Mouse (Mus musculus) kidney, embryonic 15.5 days (tissue): Measurements from ENCODE around the gene Ccn1. TPM values are rescaled to one million over a fixed set of nuclear protein-coding genes. Genes with fewer than 3 reads are reported as not detected.

Experiments
- ATAC-seq: fragments of 200-750 bp; cut with Nextera tagmentation; replicated peaks from 2 replicates; pipeline ENCODE4 v1.8.0; 2017; ENCODE audit warnings: moderate TSS enrichment; ENCODE audit not compliant: low FRiP score
- H3K27ac ChIP-seq: fragments of 300-500 bp; sonication (generic); 2 replicates; pipeline ENCODE4 v1.5.1; 2015; ENCODE audit warnings: mild to moderate bottlenecking, inconsistent platforms
- H3K27me3 ChIP-seq: fragments of 300-500 bp; sonication (generic); 2 replicates; pipeline ENCODE4 v1.6.1; 2015; ENCODE audit warnings: inconsistent platforms
- H3K36me3 ChIP-seq: fragments of 300-500 bp; sonication (generic); 2 replicates; pipeline ENCODE4 v1.6.1; 2015; ENCODE audit warnings: inconsistent platforms
- H3K4me1 ChIP-seq: fragments of 300-500 bp; sonication (generic); 2 replicates; pipeline ENCODE4 v1.6.1; 2015; ENCODE audit warnings: inconsistent platforms
- H3K4me2 ChIP-seq: fragments of 300-500 bp; sonication (generic); 2 replicates; pipeline ENCODE4 v1.6.1; 2015; ENCODE audit warnings: moderate library complexity, mild to moderate bottlenecking, inconsistent platforms
- H3K4me3 ChIP-seq: fragments of 300-500 bp; sonication (generic); replicated peaks from 2 replicates; pipeline ENCODE4 v1.5.1; 2015; ENCODE audit warnings: mild to moderate bottlenecking, inconsistent platforms
- H3K9ac ChIP-seq: fragments of 300-500 bp; sonication (generic); 2 replicates; pipeline ENCODE4 v1.6.1; 2015; ENCODE audit warnings: mild to moderate bottlenecking, inconsistent platforms
- H3K9me3 ChIP-seq: fragments of 300-500 bp; sonication (generic); replicated peaks from 2 replicates; pipeline ENCODE4 v1.6.1; 2016; ENCODE audit warnings: inconsistent platforms
- WGBS: fragments of 180-500 bp; shearing (Covaris S2); methylation state at CpG from one replicate; pipeline ENCODE4 v1.1.7; 2015; ENCODE audit warnings: mixed read lengths; 5-methylcytosine and 5-hydroxymethylcytosine counted together
- polyA plus RNA-seq: library from polyadenylated mRNA; unstranded; fragments of >200 nt; fragmentation: Nextera tagmentation; extraction: Ambion mirVana; gene quantifications from 2 replicates; pipeline ENCODE4 v1.2.1, GENCODE M21; 2015

Ccn1 gene
- polyA plus RNA-seq, 1 experiment from 2014 or later = 67.7 TPM

DNA sequence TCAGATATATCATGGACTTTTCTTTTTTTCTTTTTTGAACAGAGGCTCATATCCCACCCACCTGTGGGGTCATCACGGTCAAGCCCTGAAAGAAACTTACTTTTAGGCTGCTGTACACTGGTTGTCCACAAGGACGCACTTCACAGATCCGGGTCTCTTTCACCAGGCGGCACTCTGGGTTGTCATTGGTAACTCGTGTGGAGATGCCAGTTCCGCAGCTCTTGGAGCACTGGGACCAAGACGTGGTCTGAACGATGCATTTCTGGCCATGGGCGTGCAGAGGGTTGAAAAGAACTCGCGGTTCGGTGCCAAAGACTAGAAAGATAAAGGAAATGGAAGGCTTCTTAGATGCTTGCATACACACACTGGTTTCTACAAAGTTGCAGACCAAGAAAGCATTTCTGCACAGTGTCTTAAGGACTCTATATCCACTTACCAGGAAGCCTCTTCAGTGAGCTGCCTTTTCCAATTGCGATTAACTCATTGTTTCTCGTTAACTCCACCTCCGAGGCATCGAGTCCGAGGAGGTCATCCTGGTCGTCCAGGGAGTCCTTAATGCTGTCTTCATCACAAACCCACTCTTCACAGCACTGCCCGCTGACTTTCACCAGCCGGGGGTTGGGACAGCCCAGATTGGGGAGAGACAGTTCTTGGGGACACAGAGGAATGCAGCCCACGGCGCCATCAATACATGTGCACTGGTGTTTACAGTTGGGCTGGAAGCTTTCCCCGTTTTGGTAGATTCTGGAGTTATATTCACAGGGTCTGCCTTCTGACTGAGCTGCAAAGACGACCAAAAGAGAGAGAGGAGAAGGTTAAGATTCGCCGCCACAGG is 1.5 kb downstream of the Ccn1 start:
- WGBS = 20% methylated on average over 26 of the region's 26 CpGs
- Histone ChIP-seq H3K9ac (peak overlapping the region; percentile 61), H3K9me3 (no peaks in the 10 kb centered on the region), H3K4me2 (peak overlapping the region; percentile 94), H3K4me1 (peaks cover 59% of the 10 kb centered on the region), H3K36me3 (peaks cover 15% of the 10 kb centered on the region), H3K27ac (peak overlapping the region; percentile 93), H3K4me3 (peak overlapping the region; percentile 55), H3K27me3 (no peaks in the 10 kb centered on the region)
- ATAC-seq = no peak

DNA sequence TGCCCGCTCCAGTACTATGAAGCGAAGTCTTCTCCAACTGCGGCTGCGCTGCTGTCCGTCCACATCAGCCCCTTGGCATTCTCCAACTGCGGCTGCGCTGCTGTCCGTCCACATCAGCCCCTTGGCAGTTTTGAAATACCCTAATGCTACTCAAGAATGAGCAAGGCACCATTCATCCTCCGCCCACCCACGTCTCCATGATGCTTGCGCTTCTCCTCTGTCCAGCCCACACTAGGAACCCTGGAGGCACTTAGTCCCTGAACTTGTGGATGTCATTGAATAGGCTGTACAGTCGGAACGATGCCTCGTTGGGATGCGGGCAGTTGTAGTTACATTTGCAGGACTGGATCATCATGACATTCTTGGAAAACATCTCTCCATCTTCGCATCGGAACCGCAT is 2.4 kb downstream of the Ccn1 start:
- Histone ChIP-seq H3K36me3 (peaks cover 15% of the 10 kb centered on the region), H3K4me2 (peak overlapping the region; percentile 94), H3K9ac (no peak overlapping the region), H3K27ac (no peak overlapping the region), H3K27me3 (no peaks in the 10 kb centered on the region), H3K9me3 (no peaks in the 10 kb centered on the region), H3K4me3 (peak overlapping the region; percentile 55; the same call in 1 of the 2 replicates), H3K4me1 (peaks cover 59% of the 10 kb centered on the region)
- no peak for ATAC-seq
- WGBS = 92% methylated on average over 18 of the region's 18 CpGs

- no peak for ATAC-seq
These were observed 3.1 kb downstream of the Ccn1 start for GRCm38 (mm10) chr3:145646666-145647065.

GRCm38 (mm10) chr3:145646009-145646408 is 3.8 kb downstream of the Ccn1 start:
- WGBS = 64% methylated on average over 3 of the region's 3 CpGs
- H3K4me3 ChIP-seq = no peak overlapping the region

More at GRCm38 (mm10) chr3:145646666-145647065, 3.1 kb downstream of the Ccn1 start:
- H3K9me3 ChIP-seq = no peaks in the 10 kb centered on the region
- no peak overlapping the region for H3K4me3 ChIP-seq
- 90% methylated on average over 2 of the region's 2 CpGs for whole genome bisulfite sequencing
- H3K9ac ChIP-seq = no peak overlapping the region
- H3K27ac ChIP-seq = no peak overlapping the region
- no peaks in the 10 kb centered on the region for H3K27me3 ChIP-seq
- peaks cover 15% of the 10 kb centered on the region for H3K36me3 ChIP-seq
- no peak overlapping the region for H3K4me2 ChIP-seq
- H3K4me1 ChIP-seq = peaks cover 59% of the 10 kb centered on the region

DNA sequence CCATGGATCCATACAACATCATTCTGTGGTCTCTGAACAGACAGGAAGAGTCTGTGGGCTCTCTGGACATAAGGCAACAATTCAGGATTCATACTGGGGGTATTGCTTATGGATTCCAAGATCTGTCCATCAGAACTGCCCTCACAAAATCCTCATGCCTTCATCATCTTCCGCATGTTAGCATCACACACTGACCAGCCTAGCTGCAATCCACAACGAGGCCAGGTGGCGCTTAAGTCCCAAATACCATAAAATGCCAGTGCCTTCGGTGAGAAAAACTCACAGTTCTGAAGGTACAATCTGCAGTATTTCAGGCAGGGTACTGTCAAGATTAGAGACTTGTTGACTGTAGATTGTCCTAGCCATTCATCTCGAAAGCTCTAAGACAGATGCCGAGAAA is 4.3 kb downstream of the Ccn1 start:
- ATAC-seq = no peak
- Histone ChIP-seq H3K4me3 (no peak overlapping the region), H3K4me1 (peaks cover 56% of the 10 kb centered on the region), H3K36me3 (peaks cover 15% of the 10 kb centered on the region), H3K27ac (no peak overlapping the region), H3K4me2 (no peak overlapping the region), H3K9me3 (no peaks in the 10 kb centered on the region), H3K27me3 (no peaks in the 10 kb centered on the region), H3K9ac (no peak overlapping the region)
- 80% methylated on average over 6 of the region's 6 CpGs for WGBS

More at GRCm38 (mm10) chr3:145646009-145646408, 3.8 kb downstream of the Ccn1 start:
- Histone ChIP-seq H3K36me3 (peaks cover 15% of the 10 kb centered on the region), H3K9ac (no peak overlapping the region), H3K4me1 (peaks cover 57% of the 10 kb centered on the region), H3K4me2 (no peak overlapping the region), H3K27me3 (no peaks in the 10 kb centered on the region), H3K9me3 (no peaks in the 10 kb centered on the region), H3K27ac (no peak overlapping the region)
- ATAC-seq = no peak

- no peak for ATAC-seq
- 41% methylated on average over 11 of the region's 11 CpGs for WGBS
- Histone ChIP-seq H3K36me3 (peaks cover 12% of the 10 kb centered on the region), H3K27ac (no peak overlapping the region), H3K4me3 (no peak overlapping the region), H3K27me3 (0 out of 2 replicates have a peak, but pooled peaks cover 3% of the 10 kb centered on the region), H3K4me2 (no peak overlapping the region), H3K9ac (no peak overlapping the region), H3K9me3 (no peaks in the 10 kb centered on the region), H3K4me1 (peaks cover 47% of the 10 kb centered on the region)
These were observed 6.9 kb downstream of the Ccn1 start for GRCm38 (mm10) chr3:145642861-145643260.

GRCm38 (mm10) chr3:145641878-145642277 is 7.9 kb downstream of the Ccn1 start:
- H3K27ac ChIP-seq = no peak overlapping the region
- no peak overlapping the region for H3K4me2 ChIP-seq
- H3K27me3 ChIP-seq = 0 out of 2 replicates have a peak, but pooled peaks cover 4% of the 10 kb centered on the region
- no peak for ATAC-seq
- peaks cover 39% of the 10 kb centered on the region for H3K4me1 ChIP-seq
- 47% methylated on average over 3 of the region's 3 CpGs for WGBS
- H3K36me3 ChIP-seq = 0 out of 2 replicates have a peak, but pooled peaks cover 3% of the 10 kb centered on the region
- H3K4me3 ChIP-seq = no peak overlapping the region
- H3K9ac ChIP-seq = no peak overlapping the region
- H3K9me3 ChIP-seq = no peaks in the 10 kb centered on the region

DNA sequence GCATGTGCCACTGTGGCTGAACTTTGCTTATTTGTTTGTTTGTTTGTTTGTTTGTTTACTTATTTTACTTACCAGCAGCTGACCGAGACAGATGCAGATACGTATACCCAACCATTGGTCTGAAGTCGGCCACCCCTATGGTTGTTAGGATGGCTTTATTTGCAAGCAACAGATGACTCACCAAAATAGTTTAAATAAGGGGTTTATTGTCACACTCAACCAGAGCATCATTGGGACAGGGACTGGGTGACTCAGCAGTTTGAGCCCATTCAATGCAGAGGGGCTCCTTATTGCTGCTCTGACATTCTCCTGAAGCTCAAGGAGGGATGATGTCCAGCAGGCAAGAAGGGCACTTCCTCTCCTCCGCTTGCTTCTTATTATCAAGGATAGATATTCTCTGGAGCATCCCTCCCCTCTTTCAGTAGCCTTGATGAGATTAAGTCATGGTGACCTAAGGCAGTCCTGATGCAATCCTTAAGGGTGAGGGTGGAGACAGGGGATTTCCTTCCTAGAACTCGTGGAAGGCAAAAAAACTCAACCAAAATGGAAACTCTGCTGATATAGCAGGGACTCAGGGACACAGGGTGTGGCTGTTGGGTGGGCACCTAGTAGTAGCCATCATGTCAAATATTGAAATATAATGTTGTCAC is 8.6 kb downstream of the Ccn1 start:
- H3K27me3 ChIP-seq = 0 out of 2 replicates have a peak, but pooled peaks cover 4% of the 10 kb centered on the region
- H3K36me3 ChIP-seq = no peaks in the 10 kb centered on the region
- WGBS = 86% methylated on average over 5 of the region's 5 CpGs
- H3K9me3 ChIP-seq = no peaks in the 10 kb centered on the region
- H3K27ac ChIP-seq = no peak overlapping the region
- H3K4me1 ChIP-seq = peaks cover 34% of the 10 kb centered on the region
- H3K9ac ChIP-seq = no peak overlapping the region
- no peak overlapping the region for H3K4me3 ChIP-seq
- no peak for ATAC-seq
- no peak overlapping the region for H3K4me2 ChIP-seq

DNA sequence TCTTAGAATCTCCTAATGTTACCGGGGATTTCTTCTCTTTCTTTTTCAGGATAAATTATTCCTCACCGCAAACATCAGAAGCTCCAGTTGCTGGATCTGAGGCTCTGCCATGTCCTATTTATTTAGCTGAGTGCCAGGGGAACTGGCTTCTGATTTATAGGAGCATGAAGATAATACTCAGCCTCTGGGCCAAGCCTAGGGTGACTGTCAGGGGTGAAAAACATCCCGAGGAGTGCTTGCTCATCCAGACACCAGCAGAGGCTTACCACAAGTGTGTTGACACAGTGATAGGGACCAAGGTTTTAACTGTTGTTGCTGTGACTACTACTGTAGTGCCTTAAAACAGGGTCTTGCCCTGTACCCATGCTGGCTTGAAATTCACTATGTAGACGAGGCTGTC is 9.2 kb downstream of the Ccn1 start:
- no peaks in the 10 kb centered on the region for H3K9me3 ChIP-seq
- H3K4me1 ChIP-seq = peaks cover 33% of the 10 kb centered on the region
- no peak overlapping the region for H3K27ac ChIP-seq
- no peaks in the 10 kb centered on the region for H3K36me3 ChIP-seq
- no peak overlapping the region for H3K4me3 ChIP-seq
- H3K4me2 ChIP-seq = no peak overlapping the region
- no peak for ATAC-seq
- WGBS = 40% methylated on average over 4 of the region's 4 CpGs
- H3K9ac ChIP-seq = no peak overlapping the region
- 0 out of 2 replicates have a peak, but pooled peaks cover 4% of the 10 kb centered on the region for H3K27me3 ChIP-seq

GRCm38 (mm10) chr3:145640170-145640569 is 9.6 kb downstream of the Ccn1 start:
- ATAC-seq = no peak
- Histone ChIP-seq H3K27me3 (0 out of 2 replicates have a peak, but pooled peaks cover 4% of the 10 kb centered on the region), H3K9ac (no peak overlapping the region), H3K4me1 (peaks cover 33% of the 10 kb centered on the region), H3K27ac (no peak overlapping the region), H3K4me2 (no peak overlapping the region), H3K4me3 (no peak overlapping the region), H3K9me3 (no peaks in the 10 kb centered on the region), H3K36me3 (no peaks in the 10 kb centered on the region)
- WGBS = 86% methylated on average over 4 of the region's 4 CpGs

GRCm38 (mm10) chr3:145634002-145634710 is 15.6 kb downstream of the Ccn1 start:
- H3K4me2 ChIP-seq = no peak overlapping the region

More at GRCm38 (mm10) chr3:145634002-145634710, 15.6 kb downstream of the Ccn1 start:
- Histone ChIP-seq H3K27me3 (0 out of 2 replicates have a peak, but pooled peaks cover 4% of the 10 kb centered on the region), H3K4me1 (peaks cover 35% of the 10 kb centered on the region), H3K27ac (peak overlapping the region; percentile 75), H3K4me3 (no peak overlapping the region), H3K9me3 (no peaks in the 10 kb centered on the region), H3K36me3 (no peaks in the 10 kb centered on the region), H3K9ac (no peak overlapping the region)
- WGBS = 60% methylated on average over 14 of the region's 14 CpGs
- peak; percentile 86 for ATAC-seq
